Mouse (Mus musculus): ENCODE data around the gene Agpat3. TPM values are rescaled to one million over a fixed set of nuclear protein-coding genes. Genes with fewer than 3 reads are reported as not detected.

The Agpat3 gene
- total and polyA plus RNA-seq, 3 experiments = 0.07 TPM; not detected in 2

DNA sequence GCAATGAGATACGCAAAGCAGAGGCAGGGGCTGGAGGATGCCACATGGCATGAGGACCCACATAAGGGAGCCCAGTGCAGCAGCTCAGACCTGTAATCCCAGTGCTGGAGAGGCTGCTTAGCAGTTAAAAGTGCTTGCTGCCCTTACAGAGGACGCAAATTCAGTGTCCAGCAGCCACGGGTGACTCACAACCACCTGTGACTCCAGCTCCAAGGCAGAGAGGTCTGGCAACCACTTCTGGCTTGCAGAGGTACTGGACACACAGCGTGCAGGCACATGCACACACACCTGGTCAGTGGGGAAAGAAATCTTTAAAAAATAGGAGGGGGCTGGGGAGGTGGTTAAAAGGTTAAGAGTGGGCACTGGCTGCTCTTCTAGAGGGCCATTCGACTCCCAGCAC, 4.1 kb downstream of the Agpat3 start:
- TF ChIP-seq RCOR1 (IDR thresholded peaks at IDR 0.05; ENCODE audit: low read depth, low read length) (no peak), E2F4 (IDR thresholded peaks at IDR 0.05; ENCODE audit: borderline replicate concordance, low read depth, low read length) (no peak), MXI1 (IDR thresholded peaks at IDR 0.05; ENCODE audit: low read depth, low read length) (no peak)
- Histone ChIP-seq H3K36me3 (ENCODE audit: control insufficient read depth in 1 of 2, insufficient read depth in 2 of 2, low read length in 2 of 2) (no peaks in the 10 kb centered on the region), H3K4me1 (ENCODE audit: control insufficient read depth in 1 of 2, insufficient read depth in 2 of 2, low read length in 2 of 2) (no peaks in the 10 kb centered on the region), H3K4me3 (ENCODE audit: control insufficient read depth in 1 of 2, insufficient read depth in 1 of 2, low read depth in 2 of 2, low read length in 2 of 2) (no peak overlapping the region), H3K27me3 (ENCODE audit: control insufficient read depth in 1 of 2, insufficient read depth in 2 of 2, low read length in 2 of 2) (peaks cover 0 to 13% of the 10 kb centered on the region in 2 experiments; a peak in 3 of 4 replicates), H3K9ac (ENCODE audit: control insufficient read depth, low read depth, low read length, poor library complexity, severe bottlenecking) (no peak overlapping the region), H3K79me2 (ENCODE audit: control insufficient read depth, insufficient read depth, low read length, poor library complexity) (no peaks in the 10 kb centered on the region), H3K27ac (ENCODE audit: control insufficient read depth, low read depth, low read length) (no peak overlapping the region), H3K9me3 (replicated peaks; ENCODE audit: insufficient read depth, low read length) (no peaks in the 10 kb centered on the region)
- DNase-seq (ENCODE audit: low read depth, low spot score) = no peak

DNA sequence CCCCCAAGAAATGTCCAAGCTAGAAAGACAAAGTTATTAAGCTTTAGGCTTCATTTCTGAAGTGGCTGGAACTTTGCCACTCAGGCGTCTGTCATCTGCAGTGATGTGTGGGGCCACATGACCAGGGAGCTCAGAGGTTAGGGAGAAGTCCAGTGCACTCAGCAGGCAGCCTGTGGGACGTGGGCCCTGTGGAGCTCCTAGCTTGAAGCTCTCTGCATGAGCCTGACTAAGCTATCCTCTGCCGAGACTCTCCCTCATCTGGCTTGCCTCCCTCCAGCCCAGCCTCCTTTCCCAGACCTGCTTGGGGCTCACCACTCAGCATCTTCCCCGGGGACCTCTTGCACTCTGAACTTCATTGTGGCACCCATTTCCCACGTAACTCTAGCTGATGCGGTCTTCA, 4.8 kb downstream of the Agpat3 start:
- Histone ChIP-seq H3K4me1 (ENCODE audit: control insufficient read depth in 1 of 2, insufficient read depth in 2 of 2, low read length in 2 of 2) (no peaks in the 10 kb centered on the region), H3K27ac (ENCODE audit: control insufficient read depth, low read depth, low read length) (no peak overlapping the region), H3K9me3 (replicated peaks; ENCODE audit: insufficient read depth, low read length) (no peaks in the 10 kb centered on the region), H3K4me3 (ENCODE audit: control insufficient read depth in 1 of 2, insufficient read depth in 1 of 2, low read depth in 2 of 2, low read length in 2 of 2) (no peak overlapping the region), H3K79me2 (ENCODE audit: control insufficient read depth, insufficient read depth, low read length, poor library complexity) (no peaks in the 10 kb centered on the region), H3K27me3 (ENCODE audit: control insufficient read depth in 1 of 2, insufficient read depth in 2 of 2, low read length in 2 of 2) (peaks cover 0 to 16% of the 10 kb centered on the region in 2 experiments; a peak in 3 of 4 replicates), H3K9ac (ENCODE audit: control insufficient read depth, low read depth, low read length, poor library complexity, severe bottlenecking) (no peak overlapping the region), H3K36me3 (ENCODE audit: control insufficient read depth in 1 of 2, insufficient read depth in 2 of 2, low read length in 2 of 2) (no peaks in the 10 kb centered on the region)
- TF ChIP-seq TBP (IDR thresholded peaks at IDR 0.05; ENCODE audit: low read depth, low read length) (no peak), E2F4 (IDR thresholded peaks at IDR 0.05; ENCODE audit: borderline replicate concordance, low read depth, low read length) (no peak), HCFC1 (IDR thresholded peaks at IDR 0.05; ENCODE audit: low read depth, low read length) (no peak), ELF1 (IDR thresholded peaks at IDR 0.05; ENCODE audit: low read depth, low read length) (no peak), ZKSCAN1 (IDR thresholded peaks at IDR 0.05; ENCODE audit: low read depth, low read length) (no peak), USF1 (IDR thresholded peaks at IDR 0.05; ENCODE audit: low read depth, low read length) (no peak), SIN3A (IDR thresholded peaks at IDR 0.05; ENCODE audit: low read length) (no peak), CHD1 (IDR thresholded peaks at IDR 0.05; ENCODE audit: low read depth, low read length) (no peak), MEF2A (IDR thresholded peaks at IDR 0.05; ENCODE audit: extremely low read depth, insufficient replicate concordance, low read depth, low read length, poor library complexity, severe bottlenecking) (no peak), GATA1 (IDR thresholded peaks at IDR 0.05; ENCODE audit: low read depth, low read length) (no peak), RCOR1 (IDR thresholded peaks at IDR 0.05; ENCODE audit: low read depth, low read length) (no peak), MAX (IDR thresholded peaks at IDR 0.05; ENCODE audit: low read length) (no peak)
- DNase-seq (ENCODE audit: low read depth, low spot score) = no peak

DNA sequence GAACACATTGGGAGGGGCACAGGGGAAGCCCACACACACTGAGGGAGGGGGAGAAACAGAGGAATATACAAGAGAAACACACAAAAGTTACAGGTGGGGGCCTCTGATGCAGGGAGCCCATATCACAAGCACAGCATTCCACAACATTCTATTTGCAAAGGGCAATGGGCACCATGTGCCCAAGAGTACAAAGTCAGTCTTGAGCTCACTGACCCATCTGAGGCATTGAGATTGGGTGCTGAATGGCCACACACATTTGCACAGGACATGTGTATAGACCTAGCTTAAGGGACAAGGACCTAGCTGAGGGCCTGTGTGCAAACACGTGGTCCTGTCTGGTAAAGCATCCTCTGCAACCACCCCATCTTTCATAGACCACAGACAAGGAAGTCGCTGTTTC, 6.8 kb downstream of the Agpat3 start:
- Histone ChIP-seq H3K36me3 (ENCODE audit: control insufficient read depth in 1 of 2, insufficient read depth in 2 of 2, low read length in 2 of 2) (no peaks in the 10 kb centered on the region), H3K9ac (ENCODE audit: control insufficient read depth, low read depth, low read length, poor library complexity, severe bottlenecking) (no peak overlapping the region), H3K4me1 (ENCODE audit: control insufficient read depth in 1 of 2, insufficient read depth in 2 of 2, low read length in 2 of 2) (no peaks in the 10 kb centered on the region), H3K4me3 (ENCODE audit: control insufficient read depth in 1 of 2, insufficient read depth in 1 of 2, low read depth in 2 of 2, low read length in 2 of 2) (no peak overlapping the region), H3K79me2 (ENCODE audit: control insufficient read depth, insufficient read depth, low read length, poor library complexity) (no peaks in the 10 kb centered on the region), H3K27ac (ENCODE audit: control insufficient read depth, low read depth, low read length) (no peak overlapping the region), H3K27me3 (ENCODE audit: control insufficient read depth in 1 of 2, insufficient read depth in 2 of 2, low read length in 2 of 2) (peaks cover 3 to 16% of the 10 kb centered on the region in 2 experiments; a peak in 3 of 4 replicates), H3K9me3 (replicated peaks; ENCODE audit: insufficient read depth, low read length) (no peaks in the 10 kb centered on the region)
- DNase-seq (ENCODE audit: low read depth, low spot score) = no peak
- no peak for TF ChIP-seq POLR2AphosphoS2 (IDR thresholded peaks at IDR 0.05; ENCODE audit: low read length)
- no peak for TF ChIP-seq KAT2A (conservative IDR thresholded peaks at IDR 0.05; ENCODE audit: low read depth, low read length)
- no peak for TF ChIP-seq MYB (IDR thresholded peaks at IDR 0.05; ENCODE audit: low read depth, low read length)
- no peak for TF ChIP-seq HCFC1 (IDR thresholded peaks at IDR 0.05; ENCODE audit: low read depth, low read length)
- TF ChIP-seq EP300 (IDR thresholded peaks at IDR 0.05; ENCODE audit: low read depth in 1 of 2, low read length in 2 of 2) = no peak
- no peak for TF ChIP-seq ZKSCAN1 (IDR thresholded peaks at IDR 0.05; ENCODE audit: low read depth, low read length)
- TF ChIP-seq TBP (IDR thresholded peaks at IDR 0.05; ENCODE audit: low read depth, low read length) = no peak
- no peak for TF ChIP-seq MAZ (IDR thresholded peaks at IDR 0.05; ENCODE audit: low read depth, low read length)
- no peak for TF ChIP-seq MAFK (IDR thresholded peaks at IDR 0.05; ENCODE audit: borderline replicate concordance, low read depth, low read length)
- no peak for TF ChIP-seq MXI1 (IDR thresholded peaks at IDR 0.05; ENCODE audit: low read depth, low read length)
- TF ChIP-seq ZNF384 (IDR thresholded peaks at IDR 0.05; ENCODE audit: low read depth, low read length) = no peak
- TF ChIP-seq ZMIZ1 (IDR thresholded peaks at IDR 0.05; ENCODE audit: low read depth, low read length) = no peak
- no peak for TF ChIP-seq POLR2AphosphoS5 (IDR thresholded peaks at IDR 0.05; ENCODE audit: borderline replicate concordance, low read depth, low read length)
- TF ChIP-seq ETS1 (IDR thresholded peaks at IDR 0.05; ENCODE audit: low read depth, low read length) = no peak
- TF ChIP-seq E2F4 (IDR thresholded peaks at IDR 0.05; ENCODE audit: borderline replicate concordance, low read depth, low read length) = no peak
- no peak for TF ChIP-seq NRF1 (IDR thresholded peaks at IDR 0.05; ENCODE audit: insufficient read depth, low read depth, low read length, poor library complexity, severe bottlenecking)
- TF ChIP-seq GABPA (IDR thresholded peaks at IDR 0.05; ENCODE audit: low read depth, low read length) = no peak
- no peak for TF ChIP-seq CHD2 (IDR thresholded peaks at IDR 0.05; ENCODE audit: low read length)

All from MEL (cell line).